Mouse (Mus musculus) thymus, adult 2 months (tissue): ENCODE results near the gene Cyp4f13.

ENCODE experiments used
- CTCF ChIP-seq: fragments of 200-500 bp; IDR thresholded peaks from 2 replicates; pipeline ENCODE4 v1.5.1; 2012; ENCODE audit warnings: mild to moderate bottlenecking, control low read depth, low read length, moderate library complexity, borderline replicate concordance; ENCODE audit not compliant: control insufficient read depth, poor library complexity, insufficient read depth; ENCODE audit errors: extremely low read depth
- POLR2A ChIP-seq: fragments of 200-500 bp; IDR thresholded peaks from 2 replicates; pipeline ENCODE4 v1.6.1; 2012; ENCODE audit warnings: mild to moderate bottlenecking, low read length, control low read depth, moderate library complexity; ENCODE audit not compliant: control insufficient read depth, poor library complexity, insufficient read depth; ENCODE audit errors: extremely low read depth

- TF ChIP-seq CTCF: no peak
- no peak for TF ChIP-seq POLR2A
Measured at GRCm38 (mm10) chr17:32889611-32890010, 57.6 kb downstream of the Cyp4f13 start.
